Mouse (Mus musculus) adrenal gland, postnatal 36 days (tissue): ENCODE measurements around the gene Gnat2. TPM values are rescaled to one million over a fixed set of nuclear protein-coding genes. Genes with fewer than 3 reads are reported as not detected.

Experiments used
- total RNA-seq, 2 experiments: library from RNA; stranded (reverse); gene quantifications; 2 replicates each; pipeline ENCODE4 v1.2.3; 2021

The Gnat2 gene
- total RNA-seq, 2 experiments from 2014 or later: 11.5 to 14.7 TPM

Other genes starting within 250 kb of the Gnat2 start
- gene Eps8l3, start 215.6 kb upstream of the Gnat2 start, total RNA-seq: not detected
- 10 to 100 TPM; 28.9 to 43.7 TPM for gene Gstm5, start 197.0 kb upstream of the Gnat2 start, total RNA-seq
- gene Gstm7, start 161.0 kb upstream of the Gnat2 start, total RNA-seq: 100 to 1,000 TPM; 143 to 157 TPM
- 1 to 10 TPM; 4.3 to 6.0 TPM for gene Gstm6, start 149.0 kb upstream of the Gnat2 start, total RNA-seq
- gene Gstm3, start 123.5 kb upstream of the Gnat2 start, total RNA-seq: not detected
- 100 to 1,000 TPM; 143 to 261 TPM for gene Gstm2, start 106.3 kb upstream of the Gnat2 start, total RNA-seq
- gene Gstm1, start 74.8 kb upstream of the Gnat2 start, total RNA-seq: 100 to 1,000 TPM; 325 to 425 TPM
- gene Gstm4, start 47.9 kb upstream of the Gnat2 start, total RNA-seq: 10 to 100 TPM; 12.0 to 19.0 TPM
- 100 to 1,000 TPM; 133 to 143 TPM for gene Ampd2, start 6.1 kb upstream of the Gnat2 start, total RNA-seq
- 100 to 1,000 TPM; 159 to 181 TPM for gene Gnai3, start 53.4 kb downstream of the Gnat2 start, total RNA-seq
- under 1 TPM; 0.13 to 0.16 TPM for gene Gpr61, start 62.1 kb downstream of the Gnat2 start, total RNA-seq
- gene Amigo1, start 93.5 kb downstream of the Gnat2 start, total RNA-seq: 10 to 100 TPM; 20.0 to 22.3 TPM
- 1 to 10 TPM; 6.5 to 7.7 TPM for gene Cyb561d1, start 108.4 kb downstream of the Gnat2 start, total RNA-seq
- gene Atxn7l2, start 118.1 kb downstream of the Gnat2 start, total RNA-seq: 1 to 10 TPM; 7.6 to 9.7 TPM
- gene Sypl2, start 133.9 kb downstream of the Gnat2 start, total RNA-seq: under 1 TPM; 0.13 to 0.46 TPM
- gene Psma5, start 164.1 kb downstream of the Gnat2 start, total RNA-seq: 10 to 100 TPM; 96.6 to 97.5 TPM
- 10 to 100 TPM; 40.7 to 50.8 TPM for gene Sort1, start 191.3 kb downstream of the Gnat2 start, total RNA-seq